Mouse (Mus musculus): Measurements from ENCODE around the gene Ccr1.
A peak's percentile ranks its signal among the peaks of the same experiment; 100 is the strongest.
"Not testable (repeated sequence)": the region's sequence is repeated elsewhere in the genome, so short reads cannot be mapped to it uniquely, and the experiment has no call there.

The Ccr1 gene

DNA sequence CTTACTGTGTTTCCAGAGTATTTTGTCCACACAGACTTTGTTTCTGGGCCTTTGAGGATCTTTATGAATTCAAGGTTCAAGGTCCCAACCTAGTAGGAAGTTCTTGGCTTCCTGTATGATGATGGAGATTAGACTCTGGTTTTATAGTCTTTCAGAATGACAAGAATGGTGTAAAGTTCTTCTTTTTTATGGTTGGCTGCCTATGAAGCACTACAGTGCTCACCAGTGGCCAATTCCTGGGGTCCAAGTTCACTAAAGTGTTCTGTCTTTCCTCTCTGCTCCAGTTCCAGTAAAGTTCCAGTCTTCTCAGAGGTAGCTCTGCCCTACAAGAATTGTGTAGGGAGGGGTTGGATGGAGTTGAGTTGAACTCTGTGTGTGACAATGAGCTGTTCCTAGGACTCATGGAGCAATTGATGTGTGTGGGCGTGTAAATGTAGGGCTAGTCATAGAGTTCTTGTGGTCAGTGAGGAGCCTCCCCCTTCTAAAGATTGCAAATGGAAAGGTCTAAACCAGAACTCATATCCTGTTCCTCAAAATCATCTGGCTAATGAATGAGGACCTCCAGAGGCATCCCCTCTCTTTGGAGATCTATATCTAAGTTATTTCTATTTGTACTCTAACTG, at the start of gene Ccr1:
Ccr1 (minus strand) TSS at position 403 of the 623 bp plus-strand sequence.
- ATAC-seq (ENCODE audit: low TSS enrichment), result no peak

- ATAC-seq (ENCODE audit: low TSS enrichment), result no peak
These were observed 47.6 kb upstream of the Ccr1 start for GRCm38 (mm10) chr9:124016048-124016447.

- ATAC-seq (ENCODE audit: low TSS enrichment), result no peak
These were observed 46.6 kb upstream of the Ccr1 start for GRCm38 (mm10) chr9:124014985-124015652.

GRCm38 (mm10) chr9:124013270-124013669, 44.8 kb upstream of the Ccr1 start:
- ATAC-seq (ENCODE audit: low TSS enrichment), result no peak

GRCm38 (mm10) chr9:124012691-124013090, 44.2 kb upstream of the Ccr1 start:
- no peak for ATAC-seq (ENCODE audit: low TSS enrichment)

DNA sequence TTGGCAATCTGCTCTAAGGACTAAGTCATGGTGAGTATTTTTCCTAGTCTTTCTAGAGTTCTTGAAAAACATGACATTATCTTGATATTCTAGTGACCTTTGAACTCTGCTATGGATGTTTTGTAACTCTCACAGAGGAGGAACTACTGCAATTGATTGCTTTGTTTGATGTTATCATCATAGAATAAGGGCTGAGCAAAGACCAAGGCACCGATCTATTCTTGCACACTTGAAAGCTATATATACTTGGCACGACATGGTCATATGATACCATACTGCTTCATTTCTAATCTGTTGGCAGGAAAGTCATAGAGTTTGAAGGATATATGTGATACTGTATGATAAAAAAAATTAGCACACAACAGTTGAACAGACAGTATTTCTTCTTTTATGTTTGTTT, 31.3 kb upstream of the Ccr1 start:
- ATAC-seq (ENCODE audit: low TSS enrichment), result no peak

GRCm38 (mm10) chr9:123997719-123998118, 29.2 kb upstream of the Ccr1 start:
- ATAC-seq (ENCODE audit: low TSS enrichment), result no peak

- ATAC-seq (ENCODE audit: low TSS enrichment), result peak; percentile 100
These were observed 22.9 kb upstream of the Ccr1 start for GRCm38 (mm10) chr9:123991312-123991906.

GRCm38 (mm10) chr9:123989671-123990070, 21.2 kb upstream of the Ccr1 start:
- ATAC-seq (ENCODE audit: low TSS enrichment), result no peak

GRCm38 (mm10) chr9:123986217-123986616, 17.7 kb upstream of the Ccr1 start:
- peak; percentile 77 for ATAC-seq (ENCODE audit: low TSS enrichment)

- ATAC-seq (ENCODE audit: low TSS enrichment), result no peak
These were observed 16.5 kb upstream of the Ccr1 start for GRCm38 (mm10) chr9:123984943-123985342.

DNA sequence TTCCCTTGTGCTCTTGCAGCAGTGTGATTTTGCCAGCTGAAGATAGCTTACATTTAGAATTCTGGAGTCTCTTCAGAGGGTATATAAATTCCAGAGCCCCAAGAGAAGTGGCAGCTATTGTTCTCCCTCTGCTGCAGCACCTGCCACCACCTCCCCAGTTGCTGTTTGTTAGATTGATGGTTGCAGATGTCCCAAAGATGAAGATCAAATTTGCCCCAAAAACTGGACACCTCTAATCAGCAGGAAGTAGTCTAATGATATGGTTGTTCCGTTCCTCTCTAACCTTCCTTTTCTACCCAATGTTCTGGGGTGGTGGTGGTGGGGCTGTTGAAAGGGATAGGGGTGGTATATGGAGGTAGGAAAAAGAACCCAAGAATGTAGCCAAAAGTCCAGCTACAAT, 14.2 kb upstream of the Ccr1 start:
- ATAC-seq (ENCODE audit: low TSS enrichment), result no peak

- no peak for ATAC-seq (ENCODE audit: low TSS enrichment)
These were observed 13.4 kb upstream of the Ccr1 start for GRCm38 (mm10) chr9:123981909-123982308.

- not testable (repeated sequence) for ATAC-seq (ENCODE audit: low TSS enrichment)
These were observed 12.5 kb upstream of the Ccr1 start for GRCm38 (mm10) chr9:123980858-123981475.

- no peak for ATAC-seq (ENCODE audit: low TSS enrichment)
These were observed 9.8 kb upstream of the Ccr1 start, which contains the start of gene Ccr1l1 for GRCm38 (mm10) chr9:123978308-123978707. Ccr1l1 (minus strand) TSS chr9:123978408.

GRCm38 (mm10) chr9:123976876-123977663, 8.6 kb upstream of the Ccr1 start:
- ATAC-seq (ENCODE audit: low TSS enrichment), result no peak

- ATAC-seq (ENCODE audit: low TSS enrichment), result no peak
These were observed 7.1 kb upstream of the Ccr1 start for GRCm38 (mm10) chr9:123975630-123976029.

DNA sequence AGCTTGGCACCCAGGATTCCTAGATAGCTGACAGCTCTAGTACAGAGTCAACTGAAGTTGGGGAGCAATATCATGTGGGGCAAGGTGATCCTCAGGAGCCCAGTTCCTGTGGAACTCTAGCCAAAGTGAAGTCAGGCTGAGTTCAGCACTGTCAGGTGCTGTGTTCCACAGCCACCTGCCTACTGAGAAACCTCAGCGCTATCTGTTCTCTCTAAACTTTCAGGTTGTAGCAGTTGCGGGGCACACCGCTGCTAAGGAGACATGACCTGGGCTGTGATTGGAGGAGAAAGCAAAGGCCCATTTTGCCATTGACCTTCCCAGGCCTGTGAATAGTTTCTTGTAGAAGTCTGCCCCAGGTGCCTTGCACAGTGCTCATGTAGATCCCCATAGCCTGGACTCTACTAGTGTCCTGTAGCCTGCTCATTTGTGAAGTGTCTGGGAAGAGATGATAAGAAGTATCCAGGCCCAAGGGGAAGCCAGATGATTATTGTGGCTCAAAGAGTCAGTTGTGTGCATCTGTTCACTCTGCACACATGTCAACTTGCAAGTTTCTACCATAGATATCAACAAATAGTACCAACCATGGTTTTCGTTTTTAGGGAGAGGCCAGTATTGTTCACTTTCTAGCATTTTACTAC, 1.5 kb downstream of the Ccr1 start:
- ATAC-seq (ENCODE audit: low TSS enrichment), result not testable (repeated sequence)

GRCm38 (mm10) chr9:123964776-123965175, 3.7 kb downstream of the Ccr1 start:
- no peak for ATAC-seq (ENCODE audit: low TSS enrichment)

DNA sequence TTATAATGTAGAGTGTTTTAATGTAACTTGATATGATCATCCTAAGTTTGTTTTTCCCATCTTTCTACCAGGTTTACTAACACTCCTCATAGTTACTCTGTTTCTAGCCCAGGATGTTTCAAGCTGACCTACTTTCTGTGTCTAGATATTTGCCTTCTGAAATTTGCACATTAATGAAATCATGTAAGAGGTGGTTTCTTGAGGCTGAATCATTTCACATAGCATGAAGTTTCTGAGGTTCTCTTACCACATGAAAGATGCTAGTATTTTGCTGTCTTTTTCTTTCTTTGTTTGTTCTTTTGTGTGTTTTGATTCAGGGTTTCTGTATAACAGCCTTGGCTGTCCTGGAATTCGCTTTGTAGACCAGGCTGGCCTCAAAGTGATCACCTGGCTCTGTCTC, 8.3 kb downstream of the Ccr1 start:
- no peak for ATAC-seq (ENCODE audit: low TSS enrichment)

GRCm38 (mm10) chr9:123957911-123958413, 10.5 kb downstream of the Ccr1 start:
- ATAC-seq (ENCODE audit: low TSS enrichment), result no peak

Data from frontal cortex, adult (tissue).